Mouse (Mus musculus) erythroblast, embryonic 14.5 days (primary cell): ENCODE data around the gene Sbp.

Source experiments
- GATA1 ChIP-seq: IDR thresholded peaks from 2 replicates; pipeline ENCODE4 v1.6.1; 2012; ENCODE audit warnings: low read length, inconsistent platforms, mixed read lengths
- TAL1 ChIP-seq: IDR thresholded peaks from 3 replicates; pipeline ENCODE4 v1.6.1; 2012; ENCODE audit warnings: low read length, inconsistent platforms, mixed read lengths

- TF ChIP-seq GATA1 (no peak), TAL1 (no peak)
These were observed 35.2 kb downstream of the Sbp start for GRCm38 (mm10) chr17:23976665-23977064.
